Mouse (Mus musculus): ENCODE measurements around the gene Bnipl.

- TF ChIP-seq POLR2A (IDR thresholded peaks at IDR 0.05; ENCODE audit: borderline replicate concordance, insufficient read depth, low read length) (no peak), CTCF (IDR thresholded peaks at IDR 0.05; ENCODE audit: borderline replicate concordance, insufficient read depth, low read depth, low read length) (no peak)
Measured at GRCm38 (mm10) chr3:95261975-95262374, 11.0 kb upstream of the Bnipl start.
